Mouse (Mus musculus) forebrain, embryonic 12.5 days (tissue): ENCODE measurements at regions not wholly inside any gene's neighbourhood (a gene's known extent, or its start where the extent isn't known, plus 50 kb on each side); places are given as distances from the start of the nearest gene placed in this dataset.

Experiments used
- ATAC-seq: fragments of 200-750 bp; cut with Nextera tagmentation; 2 replicates; pipeline ENCODE4 v1.8.0; 2017; ENCODE audit warnings: moderate TSS enrichment; ENCODE audit not compliant: low FRiP score
- H3K27ac ChIP-seq: fragments of 300-500 bp; sonication (generic); 2 replicates; pipeline ENCODE4 v1.5.1; 2016; ENCODE audit warnings: mild to moderate bottlenecking
- H3K27me3 ChIP-seq: fragments of 300-500 bp; sonication (generic); 2 replicates; pipeline ENCODE4 v1.6.1; 2016; ENCODE audit warnings: mild to moderate bottlenecking
- H3K36me3 ChIP-seq: fragments of 300-500 bp; sonication (generic); replicated peaks from 2 replicates; pipeline ENCODE4 v1.6.1; 2016; ENCODE audit warnings: mild to moderate bottlenecking
- H3K4me1 ChIP-seq: fragments of 300-500 bp; sonication (generic); 2 replicates; pipeline ENCODE4 v1.6.1; 2016
- H3K4me2 ChIP-seq: fragments of 300-500 bp; sonication (generic); 2 replicates; pipeline ENCODE4 v1.6.1; 2016; ENCODE audit warnings: mild to moderate bottlenecking, moderate library complexity
- H3K4me3 ChIP-seq: fragments of 300-500 bp; sonication (generic); replicated peaks from 2 replicates; pipeline ENCODE4 v1.5.1; 2016; ENCODE audit warnings: mild to moderate bottlenecking
- H3K9ac ChIP-seq: fragments of 300-500 bp; sonication (generic); 2 replicates; pipeline ENCODE4 v1.6.1; 2016; ENCODE audit warnings: mild to moderate bottlenecking
- H3K9me3 ChIP-seq: fragments of 300-500 bp; sonication (generic); 2 replicates; pipeline ENCODE4 v1.6.1; 2016
- WGBS: fragments of 180-500 bp; shearing (Covaris S2); methylation state at CpG from one replicate; pipeline ENCODE4 v1.1.7; 2016; 5-methylcytosine and 5-hydroxymethylcytosine counted together

DNA sequence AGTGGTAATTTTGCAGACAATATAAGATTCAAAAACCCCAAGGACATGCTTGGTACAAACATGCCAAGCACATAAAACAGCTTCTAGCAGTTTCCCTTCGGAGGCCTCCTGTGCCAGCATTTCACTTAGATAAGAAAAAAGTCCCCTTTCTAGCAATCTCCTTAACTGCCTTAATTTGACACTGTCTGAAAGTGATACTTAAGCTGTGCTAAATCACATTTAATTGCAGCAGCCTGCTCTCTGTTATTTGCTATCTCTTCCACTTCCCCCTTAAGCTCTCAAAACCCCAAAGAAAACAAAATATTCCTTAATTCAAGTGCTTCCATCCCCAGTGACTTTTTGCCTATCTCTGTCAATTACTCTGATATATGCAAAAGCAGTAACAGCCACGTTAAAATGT lies 86.9 kb upstream of the Prokr2 start:
- H3K4me3 ChIP-seq, result no peak overlapping the region
- H3K9ac ChIP-seq, result no peak overlapping the region
- no peaks in the 10 kb centered on the region for H3K4me1 ChIP-seq
- no peak overlapping the region for H3K27ac ChIP-seq
- H3K4me2 ChIP-seq, result no peak overlapping the region
- 40% methylated on average over 2 of the region's 2 CpGs for WGBS
- ATAC-seq, result no peak
- peaks cover 4% of the 10 kb centered on the region; the same call in 1 of the 2 replicates for H3K27me3 ChIP-seq
- H3K36me3 ChIP-seq, result no peaks in the 10 kb centered on the region
- H3K9me3 ChIP-seq, result no peaks in the 10 kb centered on the region

- no peaks in the 10 kb centered on the region for H3K27me3 ChIP-seq
- no peaks in the 10 kb centered on the region for H3K9me3 ChIP-seq
- no peak overlapping the region for H3K27ac ChIP-seq
- no peaks in the 10 kb centered on the region for H3K36me3 ChIP-seq
- H3K4me1 ChIP-seq, result no peaks in the 10 kb centered on the region
- WGBS, result 82% methylated on average over 9 of the region's 9 CpGs
- no peak for ATAC-seq
- H3K4me2 ChIP-seq, result no peak overlapping the region
- H3K9ac ChIP-seq, result no peak overlapping the region; the same call in 1 of the 2 replicates
- H3K4me3 ChIP-seq, result no peak overlapping the region
These were observed 83.9 kb upstream of the Prokr2 start for GRCm38 (mm10) chr2:132468957-132469642.

DNA sequence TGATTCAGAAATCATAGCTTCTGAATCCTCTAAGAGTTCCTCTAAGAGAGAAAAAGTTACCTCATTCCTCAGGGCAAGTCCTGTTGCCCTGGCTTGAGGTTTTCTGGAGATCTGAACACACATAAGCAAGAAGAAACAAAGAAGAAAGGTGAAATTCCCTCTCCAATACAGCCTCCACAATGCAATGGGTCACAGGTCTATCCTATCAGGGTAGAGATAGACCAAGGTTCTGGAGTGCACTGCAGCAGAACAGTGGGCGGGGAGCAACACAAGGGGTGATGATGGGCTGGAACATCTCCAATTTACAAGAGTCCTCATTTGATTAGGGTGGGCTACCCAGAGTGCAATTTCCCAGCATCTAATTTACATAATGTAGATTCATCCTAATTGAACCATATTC lies 69.8 kb upstream of the Prokr2 start:
- H3K36me3 ChIP-seq, result no peaks in the 10 kb centered on the region
- no peak overlapping the region for H3K4me2 ChIP-seq
- no peak overlapping the region for H3K9ac ChIP-seq
- H3K9me3 ChIP-seq, result no peaks in the 10 kb centered on the region
- WGBS, result 87% methylated on average over 1 of the region's 1 CpGs
- no peak overlapping the region for H3K4me3 ChIP-seq
- no peaks in the 10 kb centered on the region for H3K27me3 ChIP-seq
- peaks cover 4% of the 10 kb centered on the region for H3K4me1 ChIP-seq
- no peak overlapping the region for H3K27ac ChIP-seq
- ATAC-seq, result no peak

DNA sequence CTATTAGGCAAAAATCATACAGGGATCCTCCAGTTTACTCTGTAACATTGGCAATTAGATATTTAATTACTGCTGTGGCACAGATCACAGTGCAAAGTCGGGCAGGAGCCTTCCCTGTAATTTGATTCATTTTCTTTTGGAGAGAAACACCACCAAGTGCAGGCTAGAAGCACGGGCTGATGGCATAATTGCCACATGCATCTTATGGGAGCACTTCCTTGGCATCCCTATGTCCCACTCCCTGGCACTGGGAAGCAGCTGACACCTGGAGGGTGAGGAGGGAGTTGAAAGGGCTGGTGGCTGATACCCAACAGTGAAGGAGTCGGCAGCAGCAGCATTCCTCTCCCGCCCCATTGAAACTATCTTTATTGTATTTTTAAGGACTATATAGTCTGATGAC lies 64.1 kb upstream of the Prokr2 start:
- no peak for ATAC-seq
- Histone ChIP-seq H3K9me3 (no peaks in the 10 kb centered on the region), H3K4me2 (no peak overlapping the region), H3K36me3 (no peaks in the 10 kb centered on the region), H3K27me3 (peaks cover 2% of the 10 kb centered on the region; the same call in 1 of the 2 replicates), H3K4me3 (no peak overlapping the region), H3K27ac (no peak overlapping the region), H3K9ac (no peak overlapping the region), H3K4me1 (peaks cover 23% of the 10 kb centered on the region)
- WGBS, result 75% methylated on average over 4 of the region's 4 CpGs

DNA sequence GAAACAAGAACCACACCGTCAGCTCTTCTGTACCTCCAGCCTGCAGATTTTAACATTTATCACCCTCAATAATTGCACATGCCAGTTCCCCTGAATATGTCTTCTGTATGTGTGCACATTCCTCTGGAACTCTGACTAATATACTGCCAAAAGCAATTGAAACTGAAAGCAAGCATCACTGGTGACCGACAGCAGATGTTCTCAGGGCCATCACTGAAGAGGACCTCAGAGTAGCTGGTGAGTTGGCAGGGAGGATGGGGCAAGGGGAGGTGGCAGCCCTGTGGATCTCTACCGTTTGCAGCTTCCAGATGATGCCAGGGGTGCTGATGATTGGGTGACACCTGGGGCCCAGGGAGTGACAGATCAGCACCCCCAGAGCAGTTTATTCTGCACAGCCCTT lies 62.6 kb upstream of the Prokr2 start:
- ATAC-seq, result no peak
- WGBS, result 87% methylated on average over 3 of the region's 3 CpGs
- H3K9ac ChIP-seq, result no peak overlapping the region

DNA sequence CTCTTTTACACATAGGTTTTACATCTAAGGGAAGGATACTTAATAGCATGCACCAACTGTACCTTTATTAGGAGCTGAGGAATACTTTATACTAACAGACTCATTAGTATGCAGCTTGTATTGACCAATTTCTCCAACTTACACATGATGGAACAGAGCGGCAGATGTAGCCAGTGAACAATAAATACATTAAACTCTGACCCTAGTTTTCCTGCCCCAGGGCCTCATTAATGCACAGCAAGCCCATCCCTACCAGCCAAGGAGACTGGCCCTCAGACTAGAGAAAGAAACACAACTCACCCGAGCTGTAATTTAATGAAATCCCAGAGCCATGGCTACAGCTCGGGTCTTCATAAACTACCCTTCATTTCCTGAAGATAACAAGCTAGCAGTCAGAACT lies 60.8 kb upstream of the Prokr2 start:
- Histone ChIP-seq H3K27ac (peak overlapping the region; percentile 78), H3K36me3 (no peaks in the 10 kb centered on the region), H3K9me3 (no peaks in the 10 kb centered on the region), H3K4me2 (no peak overlapping the region), H3K9ac (no peak overlapping the region), H3K27me3 (peaks cover 2% of the 10 kb centered on the region; the same call in 1 of the 2 replicates), H3K4me3 (no peak overlapping the region), H3K4me1 (peaks cover 25% of the 10 kb centered on the region)
- ATAC-seq, result peak; percentile 73
- WGBS, result 39% methylated on average over 3 of the region's 3 CpGs

More for the DNA sequence above, 62.6 kb upstream of the Prokr2 start:
- no peak overlapping the region for H3K4me3 ChIP-seq
- no peaks in the 10 kb centered on the region for H3K36me3 ChIP-seq
- H3K4me2 ChIP-seq, result no peak overlapping the region
- H3K4me1 ChIP-seq, result peaks cover 29% of the 10 kb centered on the region
- H3K9me3 ChIP-seq, result no peaks in the 10 kb centered on the region
- no peak overlapping the region for H3K27ac ChIP-seq
- peaks cover 2% of the 10 kb centered on the region; the same call in 1 of the 2 replicates for H3K27me3 ChIP-seq

DNA sequence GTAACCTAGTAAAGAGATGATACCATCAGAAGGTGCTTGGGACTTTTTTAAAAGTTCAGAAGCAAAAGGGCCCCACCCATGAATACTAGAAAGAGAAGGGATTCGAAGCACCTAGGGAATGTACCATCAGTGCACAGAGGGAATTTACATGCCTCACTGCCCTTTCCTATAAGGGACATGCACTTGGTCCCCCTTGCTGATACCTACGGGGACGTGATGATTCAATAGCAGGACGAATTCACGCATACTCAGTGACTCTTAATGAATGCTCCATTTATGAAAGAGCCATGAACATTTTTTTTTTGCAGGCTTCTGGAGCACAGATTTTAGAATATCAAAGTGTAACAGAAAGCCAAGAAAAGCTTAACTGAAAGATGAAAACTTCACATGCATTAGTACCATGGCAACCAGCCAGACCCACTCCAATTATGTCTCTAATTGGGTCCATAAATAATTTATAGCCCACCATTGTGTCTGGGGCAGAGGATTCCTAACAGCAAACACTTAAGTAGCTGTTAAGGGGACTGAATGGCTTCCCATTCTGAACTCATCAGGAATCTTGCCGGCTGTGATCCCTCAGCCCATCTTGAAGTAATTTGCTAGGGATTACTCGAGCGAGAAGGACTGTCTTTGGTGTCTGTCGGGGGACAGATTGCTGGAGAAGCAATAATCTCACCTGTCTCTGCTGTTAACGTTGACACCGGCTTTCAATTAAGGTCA lies 59.4 kb upstream of the Prokr2 start:
- H3K27ac ChIP-seq, result peak overlapping the region; percentile 78

More for the DNA sequence above, 59.4 kb upstream of the Prokr2 start:
- H3K27me3 ChIP-seq, result 0 out of 2 replicates have a peak, but pooled peaks cover 2% of the 10 kb centered on the region
- no peaks in the 10 kb centered on the region for H3K9me3 ChIP-seq
- 10% methylated on average over 11 of the region's 11 CpGs for WGBS
- ATAC-seq, result peak; percentile 88
- H3K9ac ChIP-seq, result no peak overlapping the region
- peaks cover 25% of the 10 kb centered on the region for H3K4me1 ChIP-seq
- no peaks in the 10 kb centered on the region for H3K36me3 ChIP-seq
- H3K4me2 ChIP-seq, result peak overlapping the region; percentile 25; the same call in 1 of the 2 replicates
- no peak overlapping the region for H3K4me3 ChIP-seq
